Mouse (Mus musculus): Measurements from ENCODE around the gene Nup188. TPM values are rescaled to one million over a fixed set of nuclear protein-coding genes. Genes with fewer than 3 reads are reported as not detected.
A peak's percentile ranks its signal among the peaks of the same experiment; 100 is the strongest.

Gene Nup188
- total RNA-seq (2021), result 10 to 100 TPM; 36.6 to 42.0 TPM

- intact Hi-C loops (cut with DNase I), result no loop called here
- DNase-seq, result peak; percentile 99
These were observed at the start of gene Nup188, which contains the start of gene Dolk for GRCm38 (mm10) chr2:30286192-30287026. Nup188 (plus strand) TSS chr2:30286397. Dolk (minus strand) TSS chr2:30286334.

GRCm38 (mm10) chr2:30236426-30237198 is 49.6 kb upstream of the Nup188 start:
- intact Hi-C loops (cut with DNase I), result loop anchor here (10.0 kb wide), 1 partner anchor 52 kb away; no protein-coding TSS in a partner anchor

DNA sequence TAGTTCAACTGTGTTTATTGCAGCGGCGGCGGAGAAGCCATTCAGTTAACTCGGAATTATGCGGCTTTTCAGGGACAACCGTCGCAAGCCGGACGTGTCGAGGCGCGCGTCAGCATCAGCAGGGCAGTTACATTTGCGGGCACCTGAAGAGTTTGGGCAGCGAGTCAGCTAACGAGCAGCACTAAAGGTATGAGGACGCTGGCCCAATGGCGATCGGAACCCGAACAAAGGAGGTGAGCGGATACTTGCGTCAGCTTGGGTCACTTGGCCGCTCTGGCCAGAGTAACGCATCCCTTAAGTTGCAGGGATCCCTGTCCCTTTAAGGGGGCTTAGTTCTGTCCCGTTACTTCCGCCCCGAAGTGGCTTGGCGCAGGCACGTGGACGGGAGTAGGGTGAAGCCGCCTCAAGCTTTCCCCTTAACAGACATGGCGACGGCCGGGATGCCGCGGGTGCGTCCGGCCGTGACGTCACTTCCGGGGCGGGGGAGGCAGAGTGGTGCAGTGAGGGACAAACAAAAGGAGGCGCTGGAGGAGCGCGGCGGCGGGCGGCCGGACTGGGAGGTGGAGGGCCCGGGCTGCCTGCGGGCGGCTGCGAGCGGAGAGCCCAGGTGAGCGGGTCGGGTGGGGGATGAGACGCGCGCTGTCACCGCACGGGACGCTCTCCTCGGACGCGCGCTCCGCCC is 48.9 kb upstream of the Nup188 start, which contains the start of gene Lrrc8a:
TSS of gene Lrrc8a (plus strand) at position 517 of the 682 bp plus-strand sequence.
- intact Hi-C loops (cut with DNase I), result loop anchor here (10.0 kb wide), 1 partner anchor 53 kb away; no protein-coding TSS in a partner anchor
- peak; percentile 100 for DNase-seq

More at GRCm38 (mm10) chr2:30236426-30237198, 49.6 kb upstream of the Nup188 start:
- DNase-seq, result no peak

- DNase-seq, result peak; percentile 60
- intact Hi-C loops (cut with DNase I), result loop anchor here (10.0 kb wide), 1 partner anchor 53 kb away; no protein-coding TSS in a partner anchor
These were observed 48.3 kb upstream of the Nup188 start for GRCm38 (mm10) chr2:30237881-30238280.

DNA sequence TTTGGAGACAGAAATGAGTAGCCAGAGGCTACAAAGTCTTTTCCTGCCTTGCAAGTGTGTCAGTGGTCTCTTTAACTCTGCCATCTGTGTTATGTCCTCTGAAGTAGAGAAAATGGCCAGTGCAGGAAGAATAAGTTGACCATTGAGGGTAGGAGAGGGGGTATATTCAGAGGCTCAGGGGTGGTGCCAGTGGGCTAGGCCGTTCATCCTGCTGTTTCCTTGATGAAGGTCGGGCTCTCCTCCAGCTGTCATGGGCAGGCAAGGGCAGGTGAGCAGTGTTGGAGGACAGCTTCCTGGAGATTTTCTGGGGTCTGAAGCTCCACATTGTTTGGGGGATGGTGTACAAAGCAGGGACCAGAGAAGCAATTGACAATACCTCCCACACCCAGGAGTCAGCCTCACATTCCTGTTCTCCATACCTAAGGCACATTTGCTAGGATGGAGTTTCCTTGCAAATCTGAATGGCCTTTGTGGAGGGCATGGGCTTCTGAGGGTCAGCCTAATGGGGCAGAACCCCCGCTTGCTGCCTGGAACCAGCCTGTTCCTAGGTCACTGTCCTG is 47.2 kb upstream of the Nup188 start:
- DNase-seq, result no peak
- intact Hi-C loops (cut with DNase I), result loop anchor here (10.0 kb wide), 1 partner anchor 54 kb away; no protein-coding TSS in a partner anchor

- no peak for DNase-seq
- intact Hi-C loops (cut with DNase I), result loop anchor here (10.0 kb wide), 1 partner anchor 55 kb away; no protein-coding TSS in a partner anchor
These were observed 46.4 kb upstream of the Nup188 start for GRCm38 (mm10) chr2:30239777-30240176.

- intact Hi-C loops (cut with DNase I), result no loop called here
These were observed 45.9 kb upstream of the Nup188 start, which contains the start of gene Gm28035 for GRCm38 (mm10) chr2:30240267-30240666. Gm28035 (plus strand) TSS chr2:30240567.

GRCm38 (mm10) chr2:30242509-30242908 is 43.7 kb upstream of the Nup188 start:
- peak; percentile 36 for DNase-seq
- intact Hi-C loops (cut with DNase I), result no loop called here

More at GRCm38 (mm10) chr2:30240267-30240666, 45.9 kb upstream of the Nup188 start, which contains the start of gene Gm28035:
- no peak for DNase-seq

DNA sequence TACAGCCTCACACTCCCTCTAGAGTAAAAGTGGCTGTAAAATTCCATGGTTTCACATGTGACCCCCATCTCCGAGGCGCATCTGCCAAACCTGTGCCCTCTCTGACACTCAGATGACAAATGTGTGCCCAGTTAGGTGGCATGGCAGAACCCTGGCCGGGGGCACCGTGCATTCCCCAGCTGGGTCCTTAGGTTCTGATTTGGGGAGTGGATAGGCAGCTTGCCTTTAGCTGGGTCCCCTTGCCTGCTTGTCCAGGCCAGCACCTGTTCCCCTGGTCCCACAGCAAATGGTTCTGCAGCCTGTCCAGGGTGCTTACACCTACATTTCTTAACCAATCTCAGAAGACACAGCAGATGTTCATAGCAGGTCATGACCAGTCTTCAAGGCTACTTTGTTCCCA is 42.8 kb upstream of the Nup188 start:
- no peak for DNase-seq
- intact Hi-C loops (cut with DNase I), result no loop called here

- intact Hi-C loops (cut with DNase I), result no loop called here
These were observed 41.5 kb upstream of the Nup188 start for GRCm38 (mm10) chr2:30244595-30245178.

GRCm38 (mm10) chr2:30247036-30247435 is 39.2 kb upstream of the Nup188 start:
- intact Hi-C loops (cut with DNase I), result no loop called here
- DNase-seq, result no peak

More at GRCm38 (mm10) chr2:30244595-30245178, 41.5 kb upstream of the Nup188 start:
- DNase-seq, result no peak

DNA sequence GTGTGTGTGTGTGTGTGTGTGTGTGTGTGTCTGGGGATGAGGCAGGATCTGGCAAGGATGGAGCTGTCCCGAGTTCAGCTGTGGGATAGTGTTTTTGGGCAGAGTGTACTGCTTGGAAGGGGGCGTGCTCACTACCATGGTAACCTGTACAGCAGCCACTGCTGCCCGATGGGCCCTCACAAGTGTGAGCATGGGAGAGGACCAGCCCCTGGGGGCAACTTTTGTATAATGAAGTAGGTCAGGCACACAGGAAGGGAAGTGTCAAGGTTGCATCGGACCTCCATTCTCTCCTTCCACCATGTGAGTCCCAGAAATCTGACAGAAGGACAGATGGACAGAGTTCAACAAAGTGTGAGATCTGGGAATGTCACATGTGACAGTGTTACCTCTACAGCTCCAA is 38.5 kb upstream of the Nup188 start:
- DNase-seq, result no peak
- intact Hi-C loops (cut with DNase I), result no loop called here

GRCm38 (mm10) chr2:30249182-30249581 is 37.0 kb upstream of the Nup188 start:
- intact Hi-C loops (cut with DNase I), result no loop called here
- no peak for DNase-seq

DNA sequence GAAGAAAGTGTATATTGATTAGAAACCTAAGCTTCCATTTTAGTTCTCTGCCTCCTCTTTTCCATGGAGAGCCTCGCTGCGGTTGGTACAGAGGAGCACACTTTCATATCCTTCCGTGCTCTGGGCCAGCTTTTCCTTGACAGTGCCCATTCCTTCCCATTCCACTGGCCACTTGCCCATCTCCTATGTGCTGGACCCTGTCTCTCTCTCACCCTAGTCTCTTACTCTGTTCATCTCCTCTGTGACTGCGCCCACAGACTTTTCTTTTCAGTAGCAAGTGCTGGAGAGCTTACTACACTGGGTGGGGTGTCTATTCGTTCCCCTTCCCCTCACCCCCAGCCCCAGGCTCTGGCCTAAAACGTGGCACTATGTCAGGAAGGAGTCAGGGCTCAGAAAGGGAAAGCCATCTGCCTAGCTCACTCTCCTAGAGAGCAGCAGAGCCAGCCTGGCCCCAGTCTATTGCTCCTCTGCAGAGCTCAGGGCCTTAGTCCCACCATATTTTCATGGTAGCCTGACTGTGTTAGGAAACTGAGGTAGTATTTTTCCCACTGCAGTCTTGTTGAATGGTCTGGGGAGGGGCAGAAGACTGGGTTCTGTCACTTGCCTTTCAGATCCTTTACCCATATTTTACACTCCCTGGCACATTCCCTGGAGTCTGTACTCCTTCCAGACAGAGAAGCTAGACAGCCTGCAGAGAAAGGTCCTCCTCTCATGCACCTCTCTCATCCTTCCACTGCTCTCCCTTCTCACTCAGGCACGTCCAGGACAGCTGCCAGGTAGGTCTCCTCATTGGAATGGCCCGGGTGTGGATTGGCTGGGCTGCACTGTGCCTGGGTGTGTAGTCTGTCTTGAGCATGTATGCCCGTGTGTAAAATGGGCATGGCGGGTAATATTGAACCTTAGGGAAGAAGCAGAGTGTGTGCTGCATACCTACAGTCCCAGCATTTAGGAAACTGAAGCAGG is 35.8 kb upstream of the Nup188 start:
- no peak for DNase-seq
- intact Hi-C loops (cut with DNase I), result no loop called here

GRCm38 (mm10) chr2:30251417-30252104 is 34.6 kb upstream of the Nup188 start:
- peak; percentile 35 for DNase-seq
- intact Hi-C loops (cut with DNase I), result no loop called here

GRCm38 (mm10) chr2:30252521-30252920 is 33.7 kb upstream of the Nup188 start:
- no peak for DNase-seq
- intact Hi-C loops (cut with DNase I), result no loop called here

DNA sequence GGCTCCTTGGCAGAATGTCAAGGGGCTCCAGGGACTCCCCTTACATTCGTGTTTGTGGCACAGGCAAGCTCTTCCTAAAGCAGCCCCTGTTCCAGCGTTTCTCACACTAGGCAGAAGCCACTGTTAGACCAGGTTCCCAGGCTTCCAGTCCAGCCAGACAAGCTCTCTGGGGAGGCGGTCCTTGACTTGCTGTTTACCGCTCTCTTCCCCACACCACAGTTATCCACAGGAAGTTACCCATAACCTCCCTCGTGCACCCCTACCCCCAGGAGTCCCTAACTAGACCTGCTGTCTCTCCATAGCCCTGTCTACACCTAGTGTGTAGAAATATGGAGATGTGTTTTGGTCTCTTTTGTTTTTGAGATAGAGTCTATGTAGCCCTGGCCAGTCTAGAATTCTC is 32.4 kb upstream of the Nup188 start:
- intact Hi-C loops (cut with DNase I), result no loop called here

More for the DNA sequence above, 32.4 kb upstream of the Nup188 start:
- no peak for DNase-seq
